Mouse (Mus musculus): Measurements from ENCODE around the gene Mre11a. TPM values are rescaled to one million over a fixed set of nuclear protein-coding genes. Genes with fewer than 3 reads are reported as not detected.

The Mre11a gene
- polyA plus RNA-seq, 1 experiment = 7.8 TPM

GRCm38 (mm10) chr9:14843901-14844300 lies 59.4 kb downstream of the Mre11a start:
- no peaks in the 10 kb centered on the region for H3K79me2 ChIP-seq (ENCODE audit: control insufficient read depth, insufficient read depth)
- H3K36me3 ChIP-seq (ENCODE audit: control insufficient read depth, insufficient read depth) = no peaks in the 10 kb centered on the region
- no peak overlapping the region for H3K4me2 ChIP-seq (ENCODE audit: low read depth)
- H3K4me3 ChIP-seq = no peak overlapping the region
- TF ChIP-seq MAX (IDR thresholded peaks at IDR 0.05; ENCODE audit: low read depth) = no peak
- no peak for TF ChIP-seq TCF3 (IDR thresholded peaks at IDR 0.05; ENCODE audit: insufficient read length, low read depth)
- no peak for TF ChIP-seq E2F4 (IDR thresholded peaks at IDR 0.05; ENCODE audit: insufficient read depth)
- no peak for TF ChIP-seq MYOD1 (IDR thresholded peaks at IDR 0.05; ENCODE audit: control insufficient read depth in 1 of 3, insufficient read length in 2 of 3, low read depth in 2 of 3)
- TF ChIP-seq CEBPB (IDR thresholded peaks at IDR 0.05; ENCODE audit: insufficient read depth, poor library complexity, severe bottlenecking) = no peak
- TF ChIP-seq TCF12 (IDR thresholded peaks at IDR 0.05; ENCODE audit: insufficient read depth, poor library complexity, severe bottlenecking) = no peak
- TF ChIP-seq POLR2A (IDR thresholded peaks at IDR 0.05; ENCODE audit: insufficient read length, low read depth) = no peak
- TF ChIP-seq USF1 (IDR thresholded peaks at IDR 0.05; ENCODE audit: low read depth) = no peak
- TF ChIP-seq MYOG (IDR thresholded peaks at IDR 0.05; ENCODE audit: control insufficient read depth in 1 of 3, insufficient read depth in 1 of 3, insufficient read length in 2 of 3, low read depth in 2 of 3) = no peak
- H3ac ChIP-seq (ENCODE audit: control insufficient read depth, insufficient read length) = no peak overlapping the region
- H3K27me3 ChIP-seq (ENCODE audit: control insufficient read depth, insufficient read depth, insufficient read length) = no peaks in the 10 kb centered on the region

- TF ChIP-seq MYOD1 (IDR thresholded peaks at IDR 0.05; ENCODE audit: control insufficient read depth in 1 of 3, insufficient read length in 2 of 3, low read depth in 2 of 3) (no peak), POLR2A (IDR thresholded peaks at IDR 0.05; ENCODE audit: insufficient read length, low read depth) (no peak)
- Histone ChIP-seq H3K36me3 (ENCODE audit: control insufficient read depth, insufficient read depth) (no peaks in the 10 kb centered on the region), H3ac (ENCODE audit: control insufficient read depth, insufficient read length) (no peak overlapping the region), H3K79me2 (ENCODE audit: control insufficient read depth, insufficient read depth) (no peaks in the 10 kb centered on the region), H3K4me3 (no peak overlapping the region), H3K4me2 (ENCODE audit: low read depth) (no peak overlapping the region), H3K27me3 (ENCODE audit: control insufficient read depth, insufficient read depth, insufficient read length) (no peaks in the 10 kb centered on the region)
Observed at GRCm38 (mm10) chr9:14846428-14846827, 62.0 kb downstream of the Mre11a start.

- Histone ChIP-seq H3K4me3 (no peak overlapping the region), H3ac (ENCODE audit: control insufficient read depth, insufficient read length) (no peak overlapping the region), H3K36me3 (ENCODE audit: control insufficient read depth, insufficient read depth) (no peaks in the 10 kb centered on the region), H3K79me2 (ENCODE audit: control insufficient read depth, insufficient read depth) (no peaks in the 10 kb centered on the region), H3K4me2 (ENCODE audit: low read depth) (no peak overlapping the region), H3K27me3 (ENCODE audit: control insufficient read depth, insufficient read depth, insufficient read length) (no peaks in the 10 kb centered on the region)
- no peak for TF ChIP-seq POLR2A (IDR thresholded peaks at IDR 0.05; ENCODE audit: insufficient read length, low read depth)
- TF ChIP-seq E2F4 (IDR thresholded peaks at IDR 0.05; ENCODE audit: insufficient read depth) = no peak
- no peak for TF ChIP-seq MYOG (IDR thresholded peaks at IDR 0.05; ENCODE audit: control insufficient read depth in 1 of 3, insufficient read depth in 1 of 3, insufficient read length in 2 of 3, low read depth in 2 of 3)
- TF ChIP-seq CEBPB (IDR thresholded peaks at IDR 0.05; ENCODE audit: insufficient read depth, poor library complexity, severe bottlenecking) = no peak
- TF ChIP-seq USF1 (IDR thresholded peaks at IDR 0.05; ENCODE audit: low read depth) = no peak
- TF ChIP-seq MAX (IDR thresholded peaks at IDR 0.05; ENCODE audit: low read depth) = no peak
- TF ChIP-seq TCF3 (IDR thresholded peaks at IDR 0.05; ENCODE audit: insufficient read length, low read depth) = no peak
- no peak for TF ChIP-seq MYOD1 (IDR thresholded peaks at IDR 0.05; ENCODE audit: control insufficient read depth in 1 of 3, insufficient read length in 2 of 3, low read depth in 2 of 3)
- no peak for TF ChIP-seq REST (IDR thresholded peaks at IDR 0.05; ENCODE audit: insufficient read depth, insufficient read length)
Observed at GRCm38 (mm10) chr9:14848267-14848935, 63.9 kb downstream of the Mre11a start.

GRCm38 (mm10) chr9:14854585-14854984 lies 70.1 kb downstream of the Mre11a start:
- H3K4me2 ChIP-seq (ENCODE audit: low read depth) = no peak overlapping the region
- no peak overlapping the region for H3K4me3 ChIP-seq
- no peaks in the 10 kb centered on the region for H3K79me2 ChIP-seq (ENCODE audit: control insufficient read depth, insufficient read depth)
- no peak overlapping the region for H3ac ChIP-seq (ENCODE audit: control insufficient read depth, insufficient read length)
- peaks cover 9% of the 10 kb centered on the region for H3K27me3 ChIP-seq (ENCODE audit: control insufficient read depth, insufficient read depth, insufficient read length)
- TF ChIP-seq MYOG (IDR thresholded peaks at IDR 0.05; ENCODE audit: control insufficient read depth in 1 of 3, insufficient read depth in 1 of 3, insufficient read length in 2 of 3, low read depth in 2 of 3) (no peak), USF1 (IDR thresholded peaks at IDR 0.05; ENCODE audit: low read depth) (no peak), SRF (IDR thresholded peaks at IDR 0.05; ENCODE audit: control insufficient read depth, insufficient read length, low read depth) (no peak), POLR2A (IDR thresholded peaks at IDR 0.05; ENCODE audit: insufficient read length, low read depth) (no peak), POLR2AphosphoS2 (IDR thresholded peaks at IDR 0.05; ENCODE audit: insufficient read length, low read depth) (no peak), CEBPB (IDR thresholded peaks at IDR 0.05; ENCODE audit: insufficient read depth, poor library complexity, severe bottlenecking) (no peak), MAX (IDR thresholded peaks at IDR 0.05; ENCODE audit: low read depth) (no peak)
- no peaks in the 10 kb centered on the region for H3K36me3 ChIP-seq (ENCODE audit: control insufficient read depth, insufficient read depth)

DNA sequence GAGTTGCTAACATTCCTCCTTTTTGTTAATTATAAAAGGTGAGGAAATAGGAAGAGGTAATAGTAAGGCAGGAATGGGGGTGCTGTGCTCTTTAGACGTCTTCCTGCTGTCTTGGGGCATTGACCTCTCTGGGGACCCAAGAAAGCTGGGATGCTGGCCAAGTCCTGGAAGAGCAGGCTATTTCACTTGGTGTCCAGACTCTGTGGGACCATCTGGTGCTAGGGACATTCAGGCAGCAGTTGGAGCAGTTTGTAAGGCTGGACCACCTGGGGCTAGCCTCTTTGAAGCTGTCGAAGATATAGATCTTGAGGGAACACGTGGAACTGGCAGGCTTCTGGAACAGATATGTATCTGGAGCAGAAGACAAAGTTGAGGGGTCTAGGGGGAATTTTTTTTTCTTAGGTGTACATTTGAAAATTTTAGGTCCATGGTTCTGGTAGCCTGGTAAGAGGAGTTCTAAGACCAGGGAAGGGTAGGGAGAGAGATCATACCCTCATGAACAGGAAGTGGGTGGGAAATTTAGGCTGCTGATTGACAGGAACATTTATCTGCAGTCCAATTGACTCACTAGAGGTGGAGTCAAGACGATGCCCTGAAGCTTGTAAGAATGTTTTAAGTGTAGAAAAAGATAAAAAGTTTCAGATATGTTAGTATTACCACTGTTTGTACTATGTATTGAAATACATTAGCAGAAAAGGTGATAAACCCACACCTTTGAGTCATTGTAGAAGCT lies 72.6 kb downstream of the Mre11a start:
- H3K4me2 ChIP-seq (ENCODE audit: low read depth) = no peak overlapping the region
- no peak overlapping the region for H3ac ChIP-seq (ENCODE audit: control insufficient read depth, insufficient read length)
- H3K36me3 ChIP-seq (ENCODE audit: control insufficient read depth, insufficient read depth) = no peaks in the 10 kb centered on the region
- no peaks in the 10 kb centered on the region for H3K79me2 ChIP-seq (ENCODE audit: control insufficient read depth, insufficient read depth)
- TF ChIP-seq POLR2A (IDR thresholded peaks at IDR 0.05; ENCODE audit: insufficient read length, low read depth) = no peak
- TF ChIP-seq TCF12 (IDR thresholded peaks at IDR 0.05; ENCODE audit: insufficient read depth, poor library complexity, severe bottlenecking) = no peak
- no peak for TF ChIP-seq MYOD1 (IDR thresholded peaks at IDR 0.05; ENCODE audit: control insufficient read depth in 1 of 3, insufficient read length in 2 of 3, low read depth in 2 of 3)
- TF ChIP-seq E2F4 (IDR thresholded peaks at IDR 0.05; ENCODE audit: insufficient read depth) = no peak
- no peak for TF ChIP-seq POLR2AphosphoS2 (IDR thresholded peaks at IDR 0.05; ENCODE audit: insufficient read length, low read depth)
- TF ChIP-seq USF1 (IDR thresholded peaks at IDR 0.05; ENCODE audit: low read depth) = no peak
- TF ChIP-seq REST (IDR thresholded peaks at IDR 0.05; ENCODE audit: insufficient read depth, insufficient read length) = no peak
- no peak for TF ChIP-seq MYOG (IDR thresholded peaks at IDR 0.05; ENCODE audit: control insufficient read depth in 1 of 3, insufficient read depth in 1 of 3, insufficient read length in 2 of 3, low read depth in 2 of 3)
- TF ChIP-seq SRF (IDR thresholded peaks at IDR 0.05; ENCODE audit: control insufficient read depth, insufficient read length, low read depth) = no peak
- TF ChIP-seq MAX (IDR thresholded peaks at IDR 0.05; ENCODE audit: low read depth) = no peak
- no peak for TF ChIP-seq TCF3 (IDR thresholded peaks at IDR 0.05; ENCODE audit: insufficient read length, low read depth)
- no peak for TF ChIP-seq CEBPB (IDR thresholded peaks at IDR 0.05; ENCODE audit: insufficient read depth, poor library complexity, severe bottlenecking)
- no peak overlapping the region for H3K4me3 ChIP-seq
- H3K27me3 ChIP-seq (ENCODE audit: control insufficient read depth, insufficient read depth, insufficient read length) = peaks cover 29% of the 10 kb centered on the region

Data from myocyte (in vitro differentiated cells).